Mouse (Mus musculus): Measurements from ENCODE around the gene Tas2r121.
"Not testable (repeated sequence)": the region's sequence is repeated elsewhere in the genome, so short reads cannot be mapped to it uniquely, and the experiment has no call there.

Gene Tas2r121

DNA sequence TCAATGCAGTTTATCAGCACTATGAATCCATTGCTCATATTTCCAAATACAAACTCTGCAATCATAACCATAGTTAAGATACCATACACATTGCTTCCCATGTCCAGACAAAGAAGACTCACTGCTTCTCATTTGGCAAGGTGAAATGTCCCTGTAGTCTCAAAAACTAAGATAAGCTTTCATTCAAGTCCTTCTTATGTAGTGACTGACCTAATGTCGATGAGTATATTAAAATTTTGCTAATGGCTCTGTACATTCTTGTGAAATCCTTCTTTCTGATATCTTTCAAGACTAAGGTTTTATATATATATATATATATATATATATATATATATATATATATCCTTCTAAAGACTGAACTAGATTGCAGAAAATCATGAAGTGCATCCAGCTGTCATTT is at the start of gene Tas2r121:
Tas2r121 (minus strand) TSS at position 101 of the 400 bp plus-strand sequence.
- no peak for DNase-seq

DNA sequence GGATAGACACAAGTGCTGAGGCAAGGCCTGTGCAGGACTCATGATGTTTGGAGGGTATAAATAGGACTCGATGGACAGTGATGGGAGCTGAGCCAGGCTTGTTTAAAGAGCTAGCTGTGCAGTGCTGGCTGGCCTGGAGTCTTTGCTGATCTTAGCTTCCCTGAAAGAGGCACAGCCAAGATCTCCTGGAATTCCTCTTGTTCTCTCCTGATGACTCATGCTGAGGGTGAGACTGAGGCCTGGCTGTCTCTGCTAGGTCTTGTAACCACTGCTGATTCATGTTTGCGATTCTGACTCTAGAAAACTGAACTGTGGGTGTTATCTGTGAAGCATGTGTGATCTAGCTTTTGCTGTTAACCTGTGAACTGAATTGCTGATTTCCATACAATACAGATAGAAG is 49.4 kb upstream of the Tas2r121 start:
- DNase-seq, result no peak

DNA sequence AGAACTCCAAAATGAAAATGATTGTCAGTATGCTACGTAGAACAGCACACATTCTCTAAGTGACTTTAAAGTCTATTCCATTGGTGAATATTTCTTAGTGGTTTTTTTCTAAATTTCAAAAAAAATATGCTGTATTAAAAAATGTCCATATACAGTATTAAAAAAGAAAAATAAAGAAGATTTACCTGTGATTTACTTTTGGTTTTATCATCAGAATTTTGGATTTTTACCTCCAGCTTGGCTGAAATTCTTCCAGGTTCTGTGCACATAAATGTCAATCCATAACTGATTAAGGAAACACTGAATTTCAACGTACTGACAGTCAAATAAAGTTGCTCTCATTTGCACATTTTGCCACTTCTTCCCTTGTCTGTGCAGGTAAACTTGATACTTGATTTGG is 37.1 kb upstream of the Tas2r121 start, which contains the start of gene Tas2r115:
Tas2r115 (minus strand) TSS at position 101 of the 400 bp plus-strand sequence.
- no peak for DNase-seq

DNA sequence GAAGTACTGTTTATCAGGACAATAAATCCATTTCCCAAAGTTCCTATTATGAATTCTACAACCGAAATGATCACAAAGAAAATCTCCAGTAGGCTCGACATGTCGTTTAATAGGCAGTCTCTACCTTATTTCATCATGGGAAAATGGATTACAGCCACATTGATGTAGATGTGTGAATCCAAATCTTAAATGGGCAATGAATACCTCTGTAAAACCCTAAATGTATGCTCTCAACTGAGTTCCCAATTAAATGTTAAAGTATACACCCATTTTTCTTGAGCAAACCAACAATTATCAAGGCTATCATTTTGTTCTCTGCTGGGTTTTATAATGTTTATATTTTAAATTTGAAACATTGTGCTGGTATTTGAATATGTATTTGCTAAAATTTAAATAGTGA is 11.0 kb upstream of the Tas2r121 start, which contains the start of gene Tas2r122:
Tas2r122 (minus strand) TSS at position 101 of the 400 bp plus-strand sequence.
- DNase-seq, result no peak

DNA sequence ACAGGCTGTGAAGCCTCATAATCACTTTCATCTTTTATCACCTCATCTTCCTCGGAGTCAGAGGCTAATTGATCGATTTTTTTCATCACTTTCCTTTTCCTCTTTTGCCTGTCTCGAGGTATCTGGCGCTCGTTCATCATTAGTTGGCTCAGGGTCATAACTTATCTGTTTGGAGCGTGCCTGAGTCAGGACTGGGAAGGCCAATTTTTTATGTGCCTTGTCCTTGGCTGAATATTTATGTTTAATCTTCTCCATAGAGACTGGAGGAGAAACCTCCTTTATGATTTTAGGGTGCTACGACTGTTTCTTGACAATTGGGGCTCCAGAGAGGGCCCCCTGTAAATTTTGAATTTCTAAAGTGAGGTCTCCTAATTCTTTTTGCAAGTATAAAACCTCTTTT is 9.2 kb downstream of the Tas2r121 start:
- DNase-seq, result not testable (repeated sequence)

DNA sequence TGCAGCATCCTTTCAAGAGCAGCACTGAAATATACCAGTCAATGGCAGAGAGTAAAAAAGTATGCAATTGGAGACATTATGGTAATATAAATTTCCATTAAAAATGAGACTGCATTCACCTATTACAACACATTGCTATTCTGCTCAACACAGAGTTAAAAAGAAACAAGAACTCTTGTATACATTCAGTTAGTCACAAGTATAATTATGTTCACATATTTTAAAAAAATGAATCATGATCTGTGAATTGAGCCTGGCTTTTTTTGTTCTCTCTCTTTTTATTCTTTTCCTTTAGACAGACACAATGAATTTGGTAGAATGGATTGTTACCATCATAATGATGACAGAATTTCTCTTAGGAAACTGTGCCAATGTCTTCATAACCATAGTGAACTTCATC is 44.2 kb downstream of the Tas2r121 start, which contains the start of gene Tas2r120:
Tas2r120 (plus strand) TSS at position 301 of the 400 bp plus-strand sequence.
- DNase-seq, result no peak

DNA sequence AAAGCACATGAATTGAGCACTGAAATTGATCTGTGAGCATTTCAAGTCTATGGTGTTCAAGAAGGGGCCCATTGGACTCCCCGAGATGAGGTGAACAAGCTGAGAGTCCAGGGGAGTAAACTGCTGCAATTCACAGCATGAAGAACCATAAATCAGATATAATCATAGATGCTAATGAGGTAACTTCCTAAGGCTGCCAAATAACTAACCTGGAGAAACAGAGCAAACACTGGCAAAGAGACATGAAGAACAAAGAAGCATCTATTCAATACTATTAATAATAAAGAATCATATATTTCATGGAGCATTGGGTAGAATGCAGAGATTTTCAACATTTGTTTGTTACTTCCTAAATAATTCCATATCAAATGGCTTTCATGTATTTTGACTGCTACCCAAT is 49.4 kb downstream of the Tas2r121 start, which contains the start of gene A630073D07Rik:
A630073D07Rik (minus strand) TSS at position 101 of the 400 bp plus-strand sequence.
- DNase-seq, result no peak

Measured in cerebellum, postnatal 36 days (tissue).